Mouse (Mus musculus): ENCODE data around the gene Bcr.

DNA sequence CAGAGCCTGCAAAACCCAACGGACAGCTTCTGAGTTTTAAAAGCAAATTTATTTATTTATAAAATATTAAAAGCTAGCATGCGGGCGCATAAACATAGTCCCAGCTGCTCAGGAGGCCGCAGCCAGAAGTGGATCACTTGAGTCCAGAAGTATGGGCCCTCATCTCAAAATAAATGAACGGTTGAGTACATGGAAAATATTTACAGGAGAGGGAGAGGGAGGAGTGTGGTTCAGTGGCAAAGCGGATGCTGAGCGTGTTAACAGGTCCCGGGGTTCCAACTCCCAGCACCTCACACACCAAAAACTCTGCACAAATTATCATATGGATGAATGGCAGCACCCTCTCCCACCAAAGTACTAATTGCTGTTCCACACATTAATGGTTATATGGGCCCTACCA is 2.1 kb upstream of the Bcr start:
- TF ChIP-seq CTCF (IDR thresholded peaks at IDR 0.05; ENCODE audit: low read depth): no peak
- no peak for TF ChIP-seq EP300 (optimal IDR thresholded peaks at IDR 0.05)

Data from stomach, postnatal 0 days (tissue).